Mouse (Mus musculus) adrenal gland, adult (tissue): ENCODE data around the gene Theg.

Experiments
- DNase-seq, 2 experiments: peaks; one replicate each; pipeline ENCODE4 v3.0.0; 2022 to 2023; ENCODE audit warnings: low spot score in 1 of 2; ENCODE audit not compliant: inconsistent age in 2 of 2

Theg gene

GRCm38 (mm10) chr10:79538323-79538722 lies 48.8 kb downstream of the Theg start:
- peak in 1 of 2 experiments; percentile 31 for DNase-seq

DNA sequence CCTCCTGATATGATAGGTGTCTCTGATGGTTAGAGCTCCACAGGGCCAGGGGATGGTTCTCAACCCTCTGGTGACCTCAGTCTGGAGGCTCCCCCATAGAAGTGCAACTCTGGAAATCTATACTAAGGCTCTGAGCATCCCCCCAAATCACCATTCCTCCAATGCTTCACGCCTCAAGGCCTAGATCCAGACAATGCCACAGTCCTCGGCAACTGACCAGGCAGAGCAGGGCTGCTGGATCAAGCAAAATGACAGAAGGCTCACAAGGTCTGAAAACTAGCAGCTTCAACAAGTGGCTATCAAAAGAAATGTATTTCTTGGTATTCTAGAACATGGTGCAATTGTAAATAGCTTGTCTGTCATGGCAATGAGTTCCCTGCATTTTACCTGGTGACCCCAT lies 49.4 kb downstream of the Theg start:
- no peak for DNase-seq

DNA sequence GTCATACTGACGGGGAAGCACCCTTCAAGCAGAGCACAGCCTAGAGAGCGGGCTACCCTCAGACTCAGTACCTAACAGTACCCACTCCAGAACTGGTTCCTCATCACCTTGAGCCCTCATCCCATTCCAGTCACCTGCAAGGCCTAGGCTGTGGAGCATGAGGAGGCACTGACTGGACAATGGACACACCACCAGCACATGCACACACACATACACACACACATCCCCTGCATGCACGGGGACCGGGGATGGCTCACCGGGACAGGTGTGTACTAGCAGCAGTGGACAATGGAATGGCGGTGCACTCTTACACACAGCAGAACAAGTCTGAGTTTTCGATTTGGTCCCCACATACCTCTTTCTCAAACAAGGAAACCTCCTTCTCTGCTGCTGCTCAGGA lies 49.9 kb downstream of the Theg start:
- no peak for DNase-seq

DNA sequence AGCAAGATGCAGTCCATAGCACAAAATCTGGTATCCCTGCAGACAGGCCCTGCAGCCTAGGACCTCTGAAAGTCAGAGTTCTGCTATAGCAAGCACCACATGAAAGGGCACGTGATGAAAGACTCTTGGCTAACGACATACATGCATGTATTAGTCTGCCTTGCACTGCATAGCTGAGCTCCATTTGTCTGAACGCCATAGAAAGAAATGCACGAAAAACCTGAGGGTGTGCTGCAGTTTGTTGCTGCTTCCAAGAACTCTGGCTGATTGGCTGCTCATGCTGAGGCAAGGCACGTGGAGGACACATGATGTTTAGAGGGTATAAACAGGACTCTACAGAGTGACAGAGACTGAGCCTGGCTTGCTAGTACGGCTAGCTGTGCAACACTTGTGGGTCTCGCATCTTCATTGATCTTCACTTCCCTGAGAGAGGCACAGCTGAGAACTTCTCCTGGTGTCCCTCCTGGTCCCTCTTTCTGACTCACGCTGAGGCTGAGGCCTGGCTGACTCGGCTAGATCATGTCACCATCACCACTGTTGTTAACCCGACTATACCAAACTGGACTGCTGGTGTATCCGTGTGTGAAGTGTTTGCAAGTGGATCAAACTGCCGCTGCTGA lies 50.6 kb downstream of the Theg start:
- DNase-seq, result peak in 1 of 2 experiments; percentile 22

DNA sequence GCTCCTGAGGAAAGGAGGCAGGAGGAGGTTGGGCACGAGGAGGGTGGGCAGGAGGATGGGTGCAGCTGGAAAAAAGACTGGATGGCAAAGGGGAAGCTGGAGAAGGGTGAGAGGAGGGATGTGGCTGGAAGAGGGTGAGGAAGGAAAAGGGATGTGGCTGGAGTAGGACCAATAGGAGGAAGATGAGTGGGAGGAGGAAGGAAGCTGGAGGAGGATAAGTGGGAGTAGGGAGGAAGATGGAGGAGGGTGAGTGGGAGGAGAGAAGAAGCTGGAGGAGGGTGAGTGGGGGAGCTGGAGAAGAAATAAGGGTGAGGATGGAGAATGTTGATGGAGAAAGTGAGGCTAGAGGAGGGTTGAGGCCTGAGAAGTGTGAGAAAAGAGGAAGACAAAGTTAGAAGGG lies 51.7 kb downstream of the Theg start:
- peak in 1 of 2 experiments; percentile 16 for DNase-seq

- DNase-seq, result peak in 1 of 2 experiments; percentile 40
These were observed 52.7 kb downstream of the Theg start for GRCm38 (mm10) chr10:79534426-79534825.

- peak; percentile 87 to 96 for DNase-seq
These were observed 53.8 kb downstream of the Theg start, which contains the start of gene Plpp2 for GRCm38 (mm10) chr10:79533126-79533911. Gene Plpp2 (minus strand): TSS chr10:79533796.

DNA sequence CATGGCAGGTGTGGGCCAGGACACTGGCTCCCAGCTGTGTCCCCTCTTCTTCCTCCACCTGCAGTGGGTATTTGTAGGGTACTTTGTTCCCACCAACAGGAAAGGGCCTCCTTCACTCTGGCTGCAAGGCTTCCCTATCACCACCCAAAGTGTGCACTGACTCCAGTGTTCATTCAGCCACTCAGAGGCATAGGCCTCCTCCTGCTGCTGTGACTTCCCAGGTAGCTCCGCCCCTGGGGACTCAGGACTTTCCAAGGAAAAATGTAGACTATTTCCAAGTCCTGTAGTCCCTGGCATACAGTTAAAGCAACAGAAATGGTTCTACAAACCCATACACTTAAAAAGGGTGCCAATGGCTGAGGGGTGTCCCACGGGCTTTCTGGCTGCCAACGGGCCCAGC lies 54.5 kb downstream of the Theg start:
- no peak for DNase-seq

DNA sequence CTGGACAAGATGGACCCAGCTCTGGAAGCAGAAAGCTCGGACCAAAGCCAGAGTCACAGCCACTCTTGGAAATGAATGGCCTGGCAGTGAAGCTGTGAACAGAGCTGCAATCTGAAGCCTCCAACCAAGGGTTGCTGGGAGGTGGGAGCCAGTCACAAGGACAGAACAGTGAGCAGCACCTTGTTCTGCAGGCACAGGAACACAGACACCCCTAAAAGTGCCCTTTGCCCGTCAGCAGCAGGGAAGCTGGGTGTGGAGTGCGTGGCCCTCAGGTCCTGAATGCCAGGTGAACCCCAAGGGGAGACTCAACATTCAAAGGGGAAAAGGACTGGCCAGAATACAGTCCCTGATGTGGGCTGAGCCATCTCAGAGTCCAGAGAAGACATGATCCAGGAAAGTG lies 55.5 kb downstream of the Theg start:
- DNase-seq, result peak in 1 of 2 experiments; percentile 22

DNA sequence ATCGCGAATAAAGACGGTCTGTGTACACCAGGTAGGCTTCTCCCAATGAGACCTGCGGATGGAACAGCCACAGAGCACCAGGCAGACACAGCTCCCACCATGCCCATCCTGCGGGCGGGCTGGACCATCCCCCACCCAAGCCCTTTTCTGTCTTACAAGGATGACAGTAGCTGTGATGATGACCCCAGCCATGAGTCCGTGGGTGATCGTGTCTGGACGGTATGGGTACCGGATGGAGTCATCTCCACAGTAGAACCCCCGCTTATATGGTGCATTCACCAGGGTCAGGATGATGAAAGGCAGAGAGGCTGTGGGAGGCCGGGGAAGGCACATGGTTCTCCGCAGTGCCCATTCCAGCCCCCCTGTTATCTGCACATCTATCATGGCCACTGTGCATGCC lies 56.4 kb downstream of the Theg start:
- peak in 1 of 2 experiments; percentile 19 for DNase-seq

DNA sequence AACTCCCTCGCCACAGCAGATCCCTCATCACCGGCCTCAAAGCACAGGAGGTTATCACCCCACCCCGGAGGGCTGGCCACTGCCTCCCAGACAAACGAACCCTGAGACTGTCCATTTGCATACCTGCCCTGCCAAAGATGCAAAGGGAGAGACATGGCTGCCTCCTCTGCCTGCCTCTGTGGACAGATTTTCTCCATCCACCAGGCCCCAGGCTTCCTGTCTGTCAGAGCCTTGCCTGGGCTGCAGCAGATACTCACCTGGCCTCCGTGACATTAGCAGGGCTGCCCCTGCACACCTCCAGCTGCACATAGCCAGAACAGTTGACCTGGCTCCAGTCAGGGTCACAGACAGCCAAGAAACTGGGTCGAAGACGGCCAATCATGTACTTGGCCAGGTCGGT lies 56.9 kb downstream of the Theg start:
- peak in 1 of 2 experiments; percentile 20 for DNase-seq

DNA sequence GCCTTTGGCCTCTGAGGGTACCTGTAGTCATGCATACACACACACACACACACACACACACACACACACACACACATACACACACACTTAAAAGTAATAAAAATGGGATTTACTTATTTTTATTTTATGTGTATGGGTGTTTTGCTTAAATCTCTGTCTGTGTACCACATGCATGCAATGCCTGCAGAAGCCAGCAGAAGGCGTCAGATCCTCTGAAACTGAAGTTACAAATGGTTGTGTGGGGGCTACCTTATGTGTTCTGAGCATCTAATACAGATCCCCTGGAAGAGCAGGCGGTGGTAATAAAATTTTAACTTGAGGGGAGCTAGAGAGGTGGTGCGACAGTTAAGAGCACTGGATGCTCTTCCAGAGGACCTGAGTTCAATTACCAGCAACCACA lies 59.0 kb downstream of the Theg start:
- no peak for DNase-seq

DNA sequence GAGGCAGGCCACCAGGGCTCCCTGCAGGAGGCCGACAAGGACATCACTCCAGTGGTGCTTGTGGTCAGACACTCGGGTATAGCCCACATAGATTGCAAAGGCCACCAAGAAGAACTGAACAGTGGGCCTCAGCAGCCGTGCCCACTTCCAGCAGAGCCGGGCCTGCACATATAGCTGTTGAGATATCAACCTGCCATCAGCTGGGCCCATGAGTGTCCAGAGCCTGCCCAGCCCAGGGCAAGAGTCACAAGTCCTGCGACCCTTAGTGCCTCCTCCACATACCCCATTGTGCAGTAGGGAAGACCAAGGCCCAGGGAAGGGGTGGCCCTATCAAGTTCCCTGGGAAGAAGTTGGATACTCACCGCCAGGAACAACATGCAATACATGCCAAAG lies 59.7 kb downstream of the Theg start:
- DNase-seq, result peak in 1 of 2 experiments; percentile 40

DNA sequence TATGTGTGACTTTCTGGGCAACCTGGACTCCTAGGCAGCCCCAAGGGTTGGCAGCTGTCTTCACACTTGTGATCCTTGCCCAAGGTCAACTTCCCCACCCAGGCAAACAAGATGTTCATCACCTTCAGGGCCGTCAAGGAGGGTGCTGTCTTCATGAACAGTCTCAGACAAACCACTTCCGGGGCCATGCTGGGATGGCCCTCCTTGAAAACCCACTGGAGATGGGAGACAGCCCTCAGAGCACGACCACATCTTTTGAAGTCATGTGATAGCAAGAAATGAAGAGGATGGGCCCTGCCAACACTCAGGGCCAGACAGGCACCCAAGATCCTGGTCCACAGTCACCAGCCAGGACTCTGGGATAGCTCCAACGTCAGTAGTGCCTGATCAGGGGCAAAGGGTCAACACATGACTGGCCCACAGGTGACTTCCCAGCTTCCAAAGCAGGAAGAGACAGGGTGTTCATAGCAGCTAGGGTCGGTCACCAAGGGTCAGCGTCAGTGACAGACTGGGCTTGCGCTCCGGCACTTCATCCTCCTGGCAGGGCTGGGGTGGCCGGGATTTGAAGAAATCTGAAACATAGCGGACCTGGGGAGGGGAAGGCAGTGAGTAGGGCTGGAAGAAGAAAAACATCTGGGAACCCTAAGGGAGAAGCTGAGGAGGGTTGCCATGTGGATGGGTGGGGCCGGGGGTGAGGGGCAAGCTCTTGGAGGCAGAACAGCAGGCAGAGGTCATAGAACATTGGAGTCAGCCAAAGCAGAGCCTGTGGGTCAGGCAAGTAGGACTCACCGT lies 60.3 kb downstream of the Theg start:
- no peak for DNase-seq
